Mouse (Mus musculus) urinary bladder, postnatal 4 days (tissue): Measurements from ENCODE around the gene Lsp1.

Experiments used
- DNase-seq, 2 experiments: peaks; one replicate each; pipeline ENCODE4 v3.0.0; 2021 to 2022; ENCODE audit warnings: low spot score in 2 of 2

The Lsp1 gene

GRCm38 (mm10) chr7:142444171-142444570 is 16.4 kb upstream of the Lsp1 start:
- DNase-seq, result no peak

- no peak for DNase-seq
Observed at GRCm38 (mm10) chr7:142445324-142445723, 15.3 kb upstream of the Lsp1 start.

- no peak for DNase-seq
Observed at GRCm38 (mm10) chr7:142446264-142446663, 14.3 kb upstream of the Lsp1 start.

- no peak for DNase-seq
Observed at GRCm38 (mm10) chr7:142449038-142449617, 11.5 kb upstream of the Lsp1 start.

- peak in 1 of 2 experiments; percentile 49 for DNase-seq
Observed at GRCm38 (mm10) chr7:142454706-142455105, 5.9 kb upstream of the Lsp1 start.

GRCm38 (mm10) chr7:142455251-142455650 is 5.4 kb upstream of the Lsp1 start:
- peak in 1 of 2 experiments; percentile 42 for DNase-seq

GRCm38 (mm10) chr7:142456806-142457205 is 3.8 kb upstream of the Lsp1 start:
- peak in 1 of 2 experiments; percentile 55 for DNase-seq

GRCm38 (mm10) chr7:142457227-142457811 is 3.3 kb upstream of the Lsp1 start:
- DNase-seq, result peak; percentile 47 to 60

GRCm38 (mm10) chr7:142458026-142458425 is 2.6 kb upstream of the Lsp1 start:
- peak in 1 of 2 experiments; percentile 56 for DNase-seq

- no peak for DNase-seq
Observed at GRCm38 (mm10) chr7:142458676-142459298, 1.8 kb upstream of the Lsp1 start.

- peak in 1 of 2 experiments; percentile 39 for DNase-seq
Observed at GRCm38 (mm10) chr7:142459299-142459691, 1.3 kb upstream of the Lsp1 start.

- DNase-seq, result peak in 1 of 2 experiments; percentile 45
Observed at GRCm38 (mm10) chr7:142461446-142461845, 837 bp downstream of the Lsp1 start.

- peak in 1 of 2 experiments; percentile 53 for DNase-seq
Observed at GRCm38 (mm10) chr7:142462190-142462589, 1.6 kb downstream of the Lsp1 start.

- peak in 1 of 2 experiments; percentile 40 for DNase-seq
Observed at GRCm38 (mm10) chr7:142462594-142463078, 2.0 kb downstream of the Lsp1 start.

- DNase-seq, result peak in 1 of 2 experiments; percentile 58
Observed at GRCm38 (mm10) chr7:142470171-142470691, 9.6 kb downstream of the Lsp1 start.

- peak; percentile 72 to 75 for DNase-seq
Observed at GRCm38 (mm10) chr7:142470808-142471413, 10.3 kb downstream of the Lsp1 start.

GRCm38 (mm10) chr7:142471414-142471861 is 10.8 kb downstream of the Lsp1 start:
- DNase-seq, result peak in 1 of 2 experiments; percentile 62

- peak in 1 of 2 experiments; percentile 57 for DNase-seq
Observed at GRCm38 (mm10) chr7:142471884-142472570, 11.4 kb downstream of the Lsp1 start.

GRCm38 (mm10) chr7:142472936-142473335 is 12.3 kb downstream of the Lsp1 start:
- peak in 1 of 2 experiments; percentile 55 for DNase-seq

- peak in 1 of 2 experiments; percentile 51 for DNase-seq
Observed at GRCm38 (mm10) chr7:142473476-142473875, 12.9 kb downstream of the Lsp1 start.

- peak; percentile 77 to 79 for DNase-seq
Observed at GRCm38 (mm10) chr7:142474799-142475198, 14.2 kb downstream of the Lsp1 start.
